Mouse (Mus musculus): Measurements from ENCODE around the gene Alcam. TPM values are rescaled to one million over a fixed set of nuclear protein-coding genes. Genes with fewer than 3 reads are reported as not detected.

The Alcam gene
- total and polyA plus RNA-seq, 3 experiments: not detected

GRCm38 (mm10) chr16:52470881-52471280 lies 17.0 kb upstream of the Alcam start:
- H3K36me3 ChIP-seq (ENCODE audit: control insufficient read depth in 1 of 2, insufficient read depth in 2 of 2, low read length in 2 of 2): peaks cover 0 to 2% of the 10 kb centered on the region in 2 experiments; a peak in 1 of 4 replicates
- no peak for DNase-seq (ENCODE audit: low read depth, low spot score)
- TF ChIP-seq SIN3A (IDR thresholded peaks at IDR 0.05; ENCODE audit: low read length): no peak
- TF ChIP-seq EP300 (IDR thresholded peaks at IDR 0.05; ENCODE audit: low read depth in 1 of 2, low read length in 2 of 2): no peak
- no peak for TF ChIP-seq ZKSCAN1 (IDR thresholded peaks at IDR 0.05; ENCODE audit: low read depth, low read length)
- no peak overlapping the region for H3K27ac ChIP-seq (ENCODE audit: control insufficient read depth, low read depth, low read length)
- H3K9me3 ChIP-seq (replicated peaks; ENCODE audit: insufficient read depth, low read length): no peaks in the 10 kb centered on the region
- H3K4me1 ChIP-seq (ENCODE audit: control insufficient read depth in 1 of 2, insufficient read depth in 2 of 2, low read length in 2 of 2): peaks cover 0 to 4% of the 10 kb centered on the region in 2 experiments; a peak in 1 of 4 replicates
- H3K27me3 ChIP-seq (ENCODE audit: control insufficient read depth in 1 of 2, insufficient read depth in 2 of 2, low read length in 2 of 2): no peaks in the 10 kb centered on the region
- no peak overlapping the region for H3K9ac ChIP-seq (ENCODE audit: control insufficient read depth, low read depth, low read length, poor library complexity, severe bottlenecking)
- no peak overlapping the region for H3K4me3 ChIP-seq (ENCODE audit: control insufficient read depth in 1 of 2, insufficient read depth in 1 of 2, low read depth in 2 of 2, low read length in 2 of 2)
- H3K79me2 ChIP-seq (ENCODE audit: control insufficient read depth, insufficient read depth, low read length, poor library complexity): no peaks in the 10 kb centered on the region

- Histone ChIP-seq H3K9ac (ENCODE audit: control insufficient read depth, low read depth, low read length, poor library complexity, severe bottlenecking) (no peak overlapping the region), H3K36me3 (ENCODE audit: control insufficient read depth in 1 of 2, insufficient read depth in 2 of 2, low read length in 2 of 2) (peaks cover 0 to 2% of the 10 kb centered on the region in 2 experiments; a peak in 1 of 4 replicates), H3K27me3 (ENCODE audit: control insufficient read depth in 1 of 2, insufficient read depth in 2 of 2, low read length in 2 of 2) (no peaks in the 10 kb centered on the region), H3K4me3 (ENCODE audit: control insufficient read depth in 1 of 2, insufficient read depth in 1 of 2, low read depth in 2 of 2, low read length in 2 of 2) (no peak overlapping the region), H3K79me2 (ENCODE audit: control insufficient read depth, insufficient read depth, low read length, poor library complexity) (no peaks in the 10 kb centered on the region), H3K27ac (ENCODE audit: control insufficient read depth, low read depth, low read length) (no peak overlapping the region), H3K9me3 (replicated peaks; ENCODE audit: insufficient read depth, low read length) (no peaks in the 10 kb centered on the region), H3K4me1 (ENCODE audit: control insufficient read depth in 1 of 2, insufficient read depth in 2 of 2, low read length in 2 of 2) (peaks cover 0 to 4% of the 10 kb centered on the region in 2 experiments; a peak in 1 of 4 replicates)
- DNase-seq (ENCODE audit: low read depth, low spot score): peak; percentile 17
- no peak for TF ChIP-seq NELFE (IDR thresholded peaks at IDR 0.05; ENCODE audit: low read depth, low read length)
- TF ChIP-seq BHLHE40 (IDR thresholded peaks at IDR 0.05; ENCODE audit: borderline replicate concordance, low read depth, low read length): no peak
- TF ChIP-seq MYB (IDR thresholded peaks at IDR 0.05; ENCODE audit: low read depth, low read length): no peak
- TF ChIP-seq ZMIZ1 (IDR thresholded peaks at IDR 0.05; ENCODE audit: low read depth, low read length): no peak
- TF ChIP-seq E2F4 (IDR thresholded peaks at IDR 0.05; ENCODE audit: borderline replicate concordance, low read depth, low read length): no peak
- no peak for TF ChIP-seq CHD1 (IDR thresholded peaks at IDR 0.05; ENCODE audit: low read depth, low read length)
- TF ChIP-seq JUND (IDR thresholded peaks at IDR 0.05; ENCODE audit: low read depth, low read length): no peak
- TF ChIP-seq SIN3A (IDR thresholded peaks at IDR 0.05; ENCODE audit: low read length): no peak
- no peak for TF ChIP-seq UBTF (IDR thresholded peaks at IDR 0.05; ENCODE audit: borderline replicate concordance, insufficient read depth, low read depth, low read length)
- TF ChIP-seq USF1 (IDR thresholded peaks at IDR 0.05; ENCODE audit: low read depth, low read length): no peak
- no peak for TF ChIP-seq ZNF384 (IDR thresholded peaks at IDR 0.05; ENCODE audit: low read depth, low read length)
- TF ChIP-seq KAT2A (conservative IDR thresholded peaks at IDR 0.05; ENCODE audit: low read depth, low read length): no peak
- TF ChIP-seq MAZ (IDR thresholded peaks at IDR 0.05; ENCODE audit: low read depth, low read length): no peak
- no peak for TF ChIP-seq RCOR1 (IDR thresholded peaks at IDR 0.05; ENCODE audit: low read depth, low read length)
- TF ChIP-seq HCFC1 (IDR thresholded peaks at IDR 0.05; ENCODE audit: low read depth, low read length): no peak
Measured at GRCm38 (mm10) chr16:52470226-52470625, 16.4 kb upstream of the Alcam start.
